10 mouse cellular contexts compared by ENCODE assay signal in genomic region chr6:54164777-54165176, GRCm38 (mm10).
DNase-seq lines count a peak whose midpoint lies in the region; ATAC-seq and TF ChIP-seq lines count a peak whose summit lies in the region.
"Had no signal": no experiment of that assay in that cellular context is flagged by ENCODE, and none has a peak within 500 bp of the region (broad histone marks: within the 10 kb centered on the region; RNA-seq: fewer than 3 reads in every experiment).

No protein-coding gene starts in this region.

- no peaks in the 10 kb centered on the region; the same call in 1 of the 2 replicates for H3K27me3 ChIP-seq in lung, embryonic 16.5 days (ENCODE audit: control insufficient read depth, insufficient read depth, low read depth, low read length)
- no peaks in the 10 kb centered on the region for H3K27me3 ChIP-seq in spleen, adult 2 months (ENCODE audit: control insufficient read depth, insufficient read depth, low read length)
- H3K27me3 ChIP-seq: liver, embryonic 15.5 days had no signal

- H3K36me3 ChIP-seq in lung, embryonic 16.5 days (ENCODE audit: control insufficient read depth, insufficient read depth, low read length): no peaks in the 10 kb centered on the region
- no peaks in the 10 kb centered on the region for H3K36me3 ChIP-seq in spleen, adult 2 months (ENCODE audit: control insufficient read depth, insufficient read depth, low read length)
- H3K36me3 ChIP-seq: G1E; liver, embryonic 15.5 days had no signal

- 64% methylated on average over 4 of the region's 4 CpGs for WGBS in lung, embryonic 16.5 days
- 56% methylated on average over 4 of the region's 4 CpGs for WGBS in spleen, adult 2 months

- no peak overlapping the region for H3K27ac ChIP-seq in lung, embryonic 16.5 days (ENCODE audit: low read length)
- no peak overlapping the region for H3K27ac ChIP-seq in spleen, adult 2 months (ENCODE audit: insufficient read depth, low read length)
- H3K27ac ChIP-seq: liver, embryonic 15.5 days had no signal

- no peak overlapping the region for H3K4me2 ChIP-seq in lung, embryonic 16.5 days (ENCODE audit: low read depth, low read length)
- H3K4me2 ChIP-seq: liver, embryonic 15.5 days had no signal

- H3K4me3 ChIP-seq in lung, embryonic 16.5 days (ENCODE audit: low read length): no peak overlapping the region
- H3K4me3 ChIP-seq in spleen, adult 2 months (ENCODE audit: extremely low read depth, insufficient read depth, insufficient read length): no peak overlapping the region
- H3K4me3 ChIP-seq: liver, embryonic 15.5 days had no signal

- no peak overlapping the region for H3K9ac ChIP-seq in lung, embryonic 16.5 days (ENCODE audit: low read length)
- H3K9ac ChIP-seq: liver, embryonic 15.5 days had no signal

- no peaks in the 10 kb centered on the region for H3K9me3 ChIP-seq in lung, embryonic 16.5 days (ENCODE audit: control insufficient read depth, low read length)
- H3K9me3 ChIP-seq: liver, embryonic 15.5 days had no signal

- no peak for TF ChIP-seq POLR2A in spleen, adult 2 months (IDR thresholded peaks at IDR 0.05; ENCODE audit: low read depth, low read length)

- peak; percentile 90 for TF ChIP-seq CTCF in spleen, adult 2 months (IDR thresholded peaks at IDR 0.05; ENCODE audit: extremely low read depth, insufficient read depth, insufficient read length, insufficient replicate concordance)

- peaks cover 13% of the 10 kb centered on the region for H3K4me1 ChIP-seq in lung, embryonic 16.5 days (replicated peaks; ENCODE audit: control insufficient read depth, insufficient read depth, low read length)
- H3K4me1 ChIP-seq in spleen, adult 2 months (ENCODE audit: control insufficient read depth, insufficient read depth, insufficient read length): peaks cover 12% of the 10 kb centered on the region; the same call in 1 of the 2 replicates

- ATAC-seq in lung, embryonic 16.5 days (ENCODE audit: low read depth): peak; percentile 28; the same call in 1 of the 2 replicates

- DNase-seq in gastrocnemius, adult 18-20 months (ENCODE audit: low spot score): peak; percentile 3
- no peak for DNase-seq in gastrocnemius, postnatal 25 days
- DNase-seq in urinary bladder, postnatal 36 days (ENCODE audit: low spot score in 2 of 2): peak; percentile 15 to 61
- DNase-seq in urinary bladder, adult 2 months (ENCODE audit: low spot score): no peak
- peak; percentile 69 for DNase-seq in embryo, embryonic 10 days (ENCODE audit: low spot score)
- DNase-seq in kidney, adult 8-10 months: peak; percentile 53 to 71
- peak; percentile 29 to 64 for DNase-seq in spleen, adult 2 months (ENCODE audit: low read depth in 1 of 2, low spot score in 2 of 2)

Comparison
In these comparisons a context has a peak if more than half of its experiments do, and no peak if none do; other contexts are left out.
1. DNase-seq: peak in gastrocnemius, adult 18-20 months (single experiment), urinary bladder, postnatal 36 days (2 of 2), embryo, embryonic 10 days (single experiment), kidney, adult 8-10 months (2 of 2) and spleen, adult 2 months (2 of 2); none in gastrocnemius, postnatal 25 days (single experiment) and urinary bladder, adult 2 months (single experiment).